Mouse (Mus musculus) kidney, adult 2 months (tissue): ENCODE results near the gene Ercc6l. TPM values are rescaled to one million over a fixed set of nuclear protein-coding genes. Genes with fewer than 3 reads are reported as not detected.

Experiments used
- DNase-seq: peaks from one replicate; pipeline ENCODE4 v3.0.0; 2021
- H3K27ac ChIP-seq: fragments of 200-500 bp; 2 replicates; pipeline ENCODE4 v1.5.1; 2012; ENCODE audit warnings: low read depth, low read length, control low read depth, inconsistent platforms; ENCODE audit not compliant: insufficient read depth
- H3K27me3 ChIP-seq: fragments of 200-500 bp; replicated peaks from 2 replicates; pipeline ENCODE4 v1.6.1; 2012; ENCODE audit warnings: mild to moderate bottlenecking, moderate library complexity, low read length, inconsistent platforms; ENCODE audit not compliant: control insufficient read depth, insufficient read depth
- H3K36me3 ChIP-seq: fragments of 200-500 bp; 2 replicates; pipeline ENCODE4 v1.6.1; 2012; ENCODE audit warnings: mild to moderate bottlenecking, moderate library complexity, low read length, inconsistent platforms; ENCODE audit not compliant: control insufficient read depth, insufficient read depth
- H3K4me1 ChIP-seq: fragments of 200-500 bp; 2 replicates; pipeline ENCODE4 v1.6.1; 2011; ENCODE audit warnings: low read length; ENCODE audit not compliant: control insufficient read depth, insufficient read depth
- H3K4me3 ChIP-seq: fragments of 200-500 bp; 2 replicates; pipeline ENCODE4 v1.5.1; 2011; ENCODE audit warnings: mild to moderate bottlenecking, low read depth, low read length, control low read depth; ENCODE audit not compliant: insufficient read depth
- CTCF ChIP-seq: fragments of 200-500 bp; conservative IDR thresholded peaks from 2 replicates; pipeline ENCODE4 v1.5.1; 2011; ENCODE audit warnings: low read depth, mild to moderate bottlenecking, control low read depth, low read length, moderate library complexity, mixed read lengths; ENCODE audit not compliant: insufficient read depth, insufficient read length
- POLR2A ChIP-seq: fragments of 200-500 bp; IDR thresholded peaks from one replicate; pipeline ENCODE4 v1.6.1; 2011; ENCODE audit warnings: low read depth, low read length, control low read depth
- whole genome bisulfite sequencing: fragments of 180-500 bp; shearing (Covaris S2); methylation state at CpG from one replicate; pipeline ENCODE4 v1.1.7; 2018; 5-methylcytosine and 5-hydroxymethylcytosine counted together
- polyA plus RNA-seq: library from polyadenylated mRNA; depleted of rRNA; stranded (reverse); fragments of >200 nt; gene quantifications from 2 replicates; pipeline ENCODE4 v1.2.3, GENCODE M21; 2012

Ercc6l gene
- polyA plus RNA-seq, 1 experiment: 0.13 TPM

GRCm38 (mm10) chrX:102163096-102163495, 6.2 kb upstream of the Ercc6l start:
- DNase-seq: no peak
- Histone ChIP-seq H3K36me3 (no peaks in the 10 kb centered on the region), H3K27me3 (no peaks in the 10 kb centered on the region), H3K27ac (no peak overlapping the region), H3K4me1 (no peaks in the 10 kb centered on the region), H3K4me3 (no peak overlapping the region)
- 37% methylated on average over 2 of the region's 2 CpGs for WGBS
- TF ChIP-seq POLR2A (no peak), CTCF (no peak)

- H3K4me3 ChIP-seq: no peak overlapping the region
- WGBS: 79% methylated on average over 2 of the region's 2 CpGs
- H3K36me3 ChIP-seq: no peaks in the 10 kb centered on the region
- TF ChIP-seq CTCF (no peak), POLR2A (no peak)
- DNase-seq: no peak
- no peaks in the 10 kb centered on the region for H3K27me3 ChIP-seq
- H3K4me1 ChIP-seq: no peaks in the 10 kb centered on the region
- H3K27ac ChIP-seq: no peak overlapping the region
These were observed 3.6 kb upstream of the Ercc6l start for GRCm38 (mm10) chrX:102160528-102160927.

DNA sequence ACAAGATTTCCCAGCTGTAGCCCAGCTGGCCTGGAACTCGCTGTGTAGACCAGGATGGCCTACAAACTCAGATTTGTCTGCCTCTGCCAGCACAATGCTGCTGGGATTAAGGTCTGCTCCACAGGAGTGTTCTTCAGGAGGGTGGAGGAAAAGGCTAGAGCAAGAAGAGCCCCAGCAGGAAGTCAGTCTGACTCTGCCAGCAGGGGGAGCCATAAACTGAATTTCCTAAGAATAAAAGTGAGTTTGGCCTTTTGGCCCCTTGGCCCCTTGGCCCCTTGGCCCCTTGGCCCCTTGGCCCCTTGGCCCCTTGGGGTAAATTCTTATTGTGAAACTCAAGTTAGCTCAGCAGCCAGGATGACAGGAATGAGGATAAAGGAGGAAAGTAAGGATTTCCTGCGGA, 2.9 kb upstream of the Ercc6l start:
- Histone ChIP-seq H3K4me1 (no peaks in the 10 kb centered on the region), H3K27ac (no peak overlapping the region), H3K27me3 (no peaks in the 10 kb centered on the region), H3K4me3 (no peak overlapping the region), H3K36me3 (no peaks in the 10 kb centered on the region)
- WGBS: 74% methylated on average over 2 of the region's 2 CpGs
- peak; percentile 45 for DNase-seq
- TF ChIP-seq POLR2A (no peak), CTCF (peak; percentile 44)

- Histone ChIP-seq H3K27me3 (no peaks in the 10 kb centered on the region), H3K4me3 (peak overlapping the region; percentile 74), H3K27ac (peak overlapping the region; percentile 93), H3K4me1 (no peaks in the 10 kb centered on the region), H3K36me3 (no peaks in the 10 kb centered on the region)
- 34% methylated on average over 5 of the region's 5 CpGs for WGBS
- DNase-seq: no peak
- TF ChIP-seq CTCF: no peak
- no peak for TF ChIP-seq POLR2A
These were observed 516 bp upstream of the Ercc6l start for GRCm38 (mm10) chrX:102157423-102157791.

- no peak for DNase-seq
- no peaks in the 10 kb centered on the region for H3K27me3 ChIP-seq
- H3K4me3 ChIP-seq: no peak overlapping the region
- 31% methylated on average over 1 of the region's 1 CpGs for WGBS
- H3K27ac ChIP-seq: no peak overlapping the region
- no peaks in the 10 kb centered on the region for H3K4me1 ChIP-seq
- TF ChIP-seq CTCF (no peak), POLR2A (no peak)
- no peaks in the 10 kb centered on the region for H3K36me3 ChIP-seq
These were observed 15.7 kb downstream of the Ercc6l start for GRCm38 (mm10) chrX:102141157-102141556.

GRCm38 (mm10) chrX:102121321-102121720, 35.6 kb downstream of the Ercc6l start:
- no peaks in the 10 kb centered on the region for H3K4me1 ChIP-seq
- H3K27me3 ChIP-seq: no peaks in the 10 kb centered on the region
- H3K4me3 ChIP-seq: no peak overlapping the region
- 79% methylated on average over 2 of the region's 2 CpGs for WGBS
- DNase-seq: no peak
- no peak overlapping the region for H3K27ac ChIP-seq
- no peaks in the 10 kb centered on the region for H3K36me3 ChIP-seq
- no peak for TF ChIP-seq POLR2A
- TF ChIP-seq CTCF: no peak

- no peaks in the 10 kb centered on the region for H3K4me1 ChIP-seq
- H3K27me3 ChIP-seq: no peaks in the 10 kb centered on the region
- no peaks in the 10 kb centered on the region for H3K36me3 ChIP-seq
- DNase-seq: peak; percentile 98
- 0 out of 2 replicates have a peak, but pooled peaks have one; percentile 15 for TF ChIP-seq CTCF
- TF ChIP-seq POLR2A: no peak
- H3K4me3 ChIP-seq: peak within 1 kb of the TSS; percentile 81
- H3K27ac ChIP-seq: no peak within 1 kb of the TSS; the same call in 1 of the 2 replicates
- under 1% methylated on average over 30 of the region's 30 CpGs for WGBS
These were observed 37.6 kb downstream of the Ercc6l start, which contains the start of gene Pin4 for GRCm38 (mm10) chrX:102119042-102119864. Gene Pin4, plus strand, starts transcription at chrX:102119447.
